Mouse (Mus musculus): ENCODE measurements around the gene Rhbdl1.
A peak's percentile ranks its signal among the peaks of the same experiment; 100 is the strongest.

Gene Rhbdl1

DNA sequence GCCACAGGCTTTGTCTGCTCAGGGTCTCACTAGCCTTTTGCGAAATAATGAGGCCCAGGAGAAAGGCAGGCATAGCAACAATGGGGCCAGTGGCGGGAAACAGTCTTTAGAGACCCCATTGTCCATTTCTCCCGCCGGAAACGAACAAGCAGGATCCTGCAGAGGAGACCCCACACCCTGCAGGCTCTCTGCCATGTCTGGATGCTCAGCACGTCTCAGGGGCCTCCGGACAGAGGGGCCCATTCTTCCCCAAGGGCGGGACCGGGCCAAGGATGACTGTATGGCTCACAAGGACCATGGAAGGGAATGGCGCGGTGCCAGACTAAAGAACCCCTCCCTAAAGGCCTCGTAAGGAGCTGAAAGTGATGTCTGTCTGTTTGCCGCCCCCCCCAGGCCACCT is 42.9 kb downstream of the Rhbdl1 start:
- DNase-seq (ENCODE audit: low read depth, low spot score), result no peak

DNA sequence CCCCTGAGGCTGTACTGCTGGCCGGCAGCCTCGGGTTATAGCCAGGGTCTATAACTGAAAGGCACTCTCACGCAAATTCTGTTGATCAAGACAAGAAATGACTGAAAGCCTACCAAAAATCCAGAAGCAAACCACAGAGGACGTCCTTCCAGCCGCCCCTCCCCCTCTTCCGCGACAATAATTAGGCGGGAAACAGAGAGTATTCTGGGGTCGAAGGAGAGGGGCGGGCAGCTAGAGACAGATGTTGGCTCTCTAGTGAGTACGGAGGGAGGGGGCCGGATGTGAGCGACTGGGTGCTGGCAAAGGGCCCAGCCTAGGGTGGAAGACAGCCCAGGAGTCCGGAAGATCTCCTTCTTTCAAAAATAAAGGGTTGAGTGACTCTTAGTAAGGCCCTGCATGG is 44.5 kb downstream of the Rhbdl1 start, which contains the start of gene Fam173a:
Gene Fam173a, minus strand, starts transcription at position 287 of the 400 bp plus-strand sequence.
- DNase-seq (ENCODE audit: low read depth, low spot score), result peak; percentile 76

DNA sequence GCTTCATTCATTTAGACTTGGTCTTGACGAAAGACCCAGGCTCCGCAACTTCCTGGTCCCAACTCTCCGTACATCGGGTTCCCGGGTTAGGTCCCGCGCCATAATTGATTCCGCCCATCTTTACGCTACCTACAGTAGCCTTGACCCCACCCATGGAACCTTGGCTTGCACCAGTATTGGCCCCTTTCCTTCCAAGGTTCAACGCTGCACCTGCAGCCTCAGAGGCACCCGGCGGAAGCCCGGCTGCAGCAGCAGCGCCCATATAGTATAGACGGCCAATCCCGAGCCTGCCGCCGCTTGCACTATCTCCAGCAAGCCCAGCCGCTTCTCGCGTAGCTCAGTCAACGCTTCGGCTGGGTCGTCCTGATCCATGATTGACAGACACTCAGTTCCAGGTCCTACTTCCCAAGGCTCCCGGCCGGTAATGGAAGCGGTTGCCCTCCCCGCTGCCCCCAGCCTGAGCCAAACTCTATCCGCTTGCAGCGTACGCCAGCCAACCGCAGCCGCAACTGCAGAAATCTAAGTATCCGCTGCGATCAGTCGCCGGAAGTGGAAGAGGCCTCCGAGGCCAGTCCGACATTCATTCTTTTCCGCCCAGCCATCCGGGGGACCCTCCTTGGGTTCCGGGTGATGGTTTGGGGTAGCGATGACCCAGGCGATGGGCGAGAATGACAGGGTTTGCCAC is 45.1 kb downstream of the Rhbdl1 start:
- peak; percentile 89 for DNase-seq (ENCODE audit: low read depth, low spot score)

DNA sequence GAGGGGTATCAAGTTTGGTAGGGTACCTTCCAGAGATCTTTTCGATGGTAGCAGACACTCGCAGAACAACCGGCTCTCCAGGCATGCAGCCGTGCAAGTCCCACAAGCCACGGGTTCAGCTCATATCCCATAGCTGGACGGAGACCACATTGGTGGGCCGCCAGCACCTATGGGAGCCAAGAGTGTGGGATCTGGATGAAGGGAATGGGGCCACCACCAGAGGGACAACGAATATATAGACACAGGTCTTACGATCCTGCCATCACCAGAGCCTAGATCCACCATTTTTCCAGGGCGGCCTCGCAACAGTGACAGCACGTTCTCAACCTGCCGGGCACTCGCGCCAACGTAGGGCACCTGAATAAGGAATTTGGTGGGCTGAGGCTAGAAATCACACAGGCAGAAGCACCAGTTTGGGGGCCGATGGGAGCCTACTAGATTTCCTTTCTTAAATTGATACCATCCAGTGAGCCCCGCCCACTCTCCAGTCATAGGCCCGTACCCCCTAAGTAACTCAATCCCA is 45.7 kb downstream of the Rhbdl1 start:
- DNase-seq (ENCODE audit: low read depth, low spot score), result peak; percentile 50

DNA sequence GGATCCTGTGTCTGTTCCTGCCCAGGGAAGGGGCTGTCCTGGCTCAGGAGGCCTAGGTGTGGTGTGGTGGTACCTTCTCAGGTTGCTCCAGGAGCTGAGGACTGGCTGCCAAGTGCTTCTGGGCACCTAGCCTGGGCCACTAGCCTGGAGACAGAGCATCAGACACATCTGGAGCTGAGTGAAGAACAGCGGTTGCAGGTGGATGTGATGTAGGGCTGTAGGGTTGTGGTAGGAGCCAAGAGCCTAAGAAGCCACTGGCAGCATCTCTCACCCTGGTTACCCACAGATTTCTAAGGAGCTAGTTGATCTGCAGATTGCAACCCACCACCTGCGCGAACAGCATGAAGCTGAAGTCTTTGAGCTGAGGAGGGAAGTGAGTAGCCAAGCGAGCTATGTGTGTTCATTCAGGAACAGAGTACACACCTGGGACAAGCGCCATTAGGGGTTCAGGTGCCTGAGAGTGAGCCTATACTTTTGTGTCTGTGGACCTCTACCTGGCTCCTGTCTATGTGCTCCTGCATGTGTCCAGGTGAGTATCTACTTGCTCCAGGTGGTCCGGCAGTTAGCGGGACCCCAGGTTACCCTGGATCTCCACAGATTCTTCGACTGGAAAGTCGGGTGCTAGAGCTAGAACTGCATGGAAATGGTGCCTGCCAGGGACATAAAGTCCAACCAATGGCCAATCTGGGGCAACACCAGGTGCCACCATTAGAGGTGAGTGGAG is 50.2 kb downstream of the Rhbdl1 start:
- DNase-seq (ENCODE audit: low read depth, low spot score), result no peak

DNA sequence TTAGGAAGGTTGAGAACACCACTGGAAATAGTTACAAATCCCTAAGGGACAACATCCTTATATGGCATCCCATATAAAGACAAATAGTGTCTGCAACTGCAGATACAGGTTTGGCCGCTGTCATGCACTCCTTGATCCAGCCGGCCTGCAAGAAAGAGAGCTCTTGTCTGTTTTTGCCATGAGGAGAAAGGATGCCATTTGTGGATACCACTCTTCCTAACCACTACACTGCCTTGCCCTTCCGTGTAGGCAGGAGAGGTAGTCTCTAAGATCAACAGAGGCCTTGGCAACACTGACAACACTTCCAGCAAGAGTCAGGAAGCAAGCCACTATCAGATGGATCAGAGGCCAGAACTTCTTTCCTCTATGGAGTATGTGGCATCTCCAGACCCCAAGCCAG is 50.8 kb downstream of the Rhbdl1 start, which contains the start of gene Ccdc78:
Gene Ccdc78, plus strand, starts transcription at position 301 of the 400 bp plus-strand sequence.
- DNase-seq (ENCODE audit: low read depth, low spot score), result no peak

DNA sequence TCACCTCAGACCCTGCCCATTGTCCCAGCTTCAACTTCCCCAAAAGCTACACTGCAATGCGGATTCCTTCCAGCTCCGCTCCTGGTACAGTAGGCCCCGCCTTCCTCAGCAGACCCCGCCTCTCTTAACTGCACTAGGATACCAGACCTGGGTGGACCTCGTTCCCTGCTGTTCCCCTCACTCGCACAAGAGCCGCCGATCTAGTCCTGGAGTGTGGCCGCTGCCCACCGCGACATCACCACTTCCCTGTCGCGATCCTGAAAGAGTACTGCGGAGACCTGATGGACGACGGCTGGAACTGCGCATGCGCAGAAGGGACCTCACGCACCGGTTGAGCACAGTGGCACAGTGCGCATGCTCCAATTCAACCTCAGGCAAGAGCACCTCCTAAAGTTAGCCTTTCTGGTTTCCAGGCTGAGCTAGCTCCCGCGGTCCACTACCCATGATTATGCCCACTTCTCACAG is 51.8 kb downstream of the Rhbdl1 start, which contains the start of gene Haghl:
Gene Haghl, minus strand, starts transcription at position 393 of the 465 bp plus-strand sequence.
- DNase-seq (ENCODE audit: low read depth, low spot score), result peak; percentile 99

Measured in 3T3-L1 (cell line).